Mouse (Mus musculus): ENCODE data around the gene Banp. TPM values are rescaled to one million over a fixed set of nuclear protein-coding genes. Genes with fewer than 3 reads are reported as not detected.
A peak's percentile ranks its signal among the peaks of the same experiment; 100 is the strongest.

The Banp gene
- polyA plus RNA-seq, 1 experiment from 2014 or later, result 34.9 TPM

GRCm38 (mm10) chr8:122036325-122036724 lies 86.8 kb downstream of the Banp start:
- Histone ChIP-seq H3K27ac (replicated peaks; ENCODE audit: low read depth, low read length) (no peak overlapping the region), H3K4me3 (ENCODE audit: low read depth, low read length) (no peak overlapping the region), H3K9ac (ENCODE audit: low read depth, low read length) (no peak overlapping the region), H3K27me3 (replicated peaks; ENCODE audit: control insufficient read depth, insufficient read depth, low read length) (no peaks in the 10 kb centered on the region), H3K4me1 (ENCODE audit: control insufficient read depth, insufficient read depth, low read length) (no peaks in the 10 kb centered on the region; the same call in 1 of the 2 replicates), H3K36me3 (ENCODE audit: control insufficient read depth, insufficient read depth, low read length) (no peaks in the 10 kb centered on the region), H3K4me2 (ENCODE audit: low read depth, low read length) (no peak overlapping the region), H3K9me3 (ENCODE audit: control insufficient read depth, low read length) (no peaks in the 10 kb centered on the region)
- ATAC-seq (ENCODE audit: low read depth), result peak; percentile 79
- WGBS, result 65% methylated on average over 6 of the region's 6 CpGs
- peak; percentile 76 for DNase-seq (ENCODE audit: low spot score)

GRCm38 (mm10) chr8:122037279-122037678 lies 87.7 kb downstream of the Banp start:
- no peak overlapping the region for H3K9ac ChIP-seq (ENCODE audit: low read depth, low read length)
- no peaks in the 10 kb centered on the region for H3K36me3 ChIP-seq (ENCODE audit: control insufficient read depth, insufficient read depth, low read length)
- H3K27ac ChIP-seq (replicated peaks; ENCODE audit: low read depth, low read length), result no peak overlapping the region
- DNase-seq (ENCODE audit: low spot score) (no peak), ATAC-seq (ENCODE audit: low read depth) (no peak)
- no peaks in the 10 kb centered on the region for H3K27me3 ChIP-seq (replicated peaks; ENCODE audit: control insufficient read depth, insufficient read depth, low read length)
- peaks cover 3% of the 10 kb centered on the region; the same call in 1 of the 2 replicates for H3K4me1 ChIP-seq (ENCODE audit: control insufficient read depth, insufficient read depth, low read length)
- WGBS, result 69% methylated on average over 7 of the region's 7 CpGs
- H3K4me3 ChIP-seq (ENCODE audit: low read depth, low read length), result no peak overlapping the region
- H3K4me2 ChIP-seq (ENCODE audit: low read depth, low read length), result no peak overlapping the region
- no peaks in the 10 kb centered on the region for H3K9me3 ChIP-seq (ENCODE audit: control insufficient read depth, low read length)

- H3K9ac ChIP-seq (ENCODE audit: low read depth, low read length), result no peak overlapping the region
- H3K9me3 ChIP-seq (ENCODE audit: control insufficient read depth, low read length), result no peaks in the 10 kb centered on the region
- 95% methylated on average over 6 of the region's 6 CpGs for WGBS
- no peaks in the 10 kb centered on the region for H3K36me3 ChIP-seq (ENCODE audit: control insufficient read depth, insufficient read depth, low read length)
- no peak overlapping the region for H3K4me3 ChIP-seq (ENCODE audit: low read depth, low read length)
- H3K4me2 ChIP-seq (ENCODE audit: low read depth, low read length), result no peak overlapping the region
- ATAC-seq (ENCODE audit: low read depth), result no peak
- no peaks in the 10 kb centered on the region for H3K27me3 ChIP-seq (replicated peaks; ENCODE audit: control insufficient read depth, insufficient read depth, low read length)
- no peak overlapping the region for H3K27ac ChIP-seq (replicated peaks; ENCODE audit: low read depth, low read length)
- DNase-seq (ENCODE audit: low spot score), result no peak
- peaks cover 4% of the 10 kb centered on the region; the same call in 1 of the 2 replicates for H3K4me1 ChIP-seq (ENCODE audit: control insufficient read depth, insufficient read depth, low read length)
Measured at GRCm38 (mm10) chr8:122038076-122038475, 88.5 kb downstream of the Banp start.

GRCm38 (mm10) chr8:122039452-122039851 lies 89.9 kb downstream of the Banp start:
- H3K27me3 ChIP-seq (replicated peaks; ENCODE audit: control insufficient read depth, insufficient read depth, low read length), result no peaks in the 10 kb centered on the region
- H3K4me3 ChIP-seq (ENCODE audit: low read depth, low read length), result no peak overlapping the region
- H3K4me2 ChIP-seq (ENCODE audit: low read depth, low read length), result no peak overlapping the region
- no peaks in the 10 kb centered on the region for H3K9me3 ChIP-seq (ENCODE audit: control insufficient read depth, low read length)
- ATAC-seq (ENCODE audit: low read depth), result no peak
- H3K36me3 ChIP-seq (ENCODE audit: control insufficient read depth, insufficient read depth, low read length), result no peaks in the 10 kb centered on the region
- H3K9ac ChIP-seq (ENCODE audit: low read depth, low read length), result no peak overlapping the region
- H3K4me1 ChIP-seq (ENCODE audit: control insufficient read depth, insufficient read depth, low read length), result peaks cover 11% of the 10 kb centered on the region
- 70% methylated on average over 4 of the region's 4 CpGs for WGBS
- no peak overlapping the region for H3K27ac ChIP-seq (replicated peaks; ENCODE audit: low read depth, low read length)
- no peak for DNase-seq (ENCODE audit: low spot score)

GRCm38 (mm10) chr8:122047206-122047870 lies 97.8 kb downstream of the Banp start:
- Histone ChIP-seq H3K9me3 (ENCODE audit: control insufficient read depth, low read length) (no peaks in the 10 kb centered on the region), H3K4me3 (ENCODE audit: low read depth, low read length) (no peak overlapping the region), H3K4me2 (ENCODE audit: low read depth, low read length) (no peak overlapping the region), H3K27ac (replicated peaks; ENCODE audit: low read depth, low read length) (no peak overlapping the region), H3K4me1 (ENCODE audit: control insufficient read depth, insufficient read depth, low read length) (peaks cover 18% of the 10 kb centered on the region), H3K27me3 (replicated peaks; ENCODE audit: control insufficient read depth, insufficient read depth, low read length) (no peaks in the 10 kb centered on the region), H3K36me3 (ENCODE audit: control insufficient read depth, insufficient read depth, low read length) (no peaks in the 10 kb centered on the region), H3K9ac (ENCODE audit: low read depth, low read length) (no peak overlapping the region)
- DNase-seq (ENCODE audit: low spot score) (no peak), ATAC-seq (ENCODE audit: low read depth) (no peak)
- WGBS, result 64% methylated on average over 15 of the region's 15 CpGs

- no peaks in the 10 kb centered on the region for H3K27me3 ChIP-seq (replicated peaks; ENCODE audit: control insufficient read depth, insufficient read depth, low read length)
- no peak for ATAC-seq (ENCODE audit: low read depth)
Measured at GRCm38 (mm10) chr8:122049266-122049665, 99.7 kb downstream of the Banp start.

GRCm38 (mm10) chr8:122049923-122050322 lies 100.4 kb downstream of the Banp start:
- 62% methylated on average over 2 of the region's 2 CpGs for WGBS
- no peak for ATAC-seq (ENCODE audit: low read depth)
- DNase-seq (ENCODE audit: low spot score), result no peak

More at GRCm38 (mm10) chr8:122049266-122049665, 99.7 kb downstream of the Banp start:
- Histone ChIP-seq H3K4me1 (ENCODE audit: control insufficient read depth, insufficient read depth, low read length) (peaks cover 10% of the 10 kb centered on the region), H3K27ac (replicated peaks; ENCODE audit: low read depth, low read length) (no peak overlapping the region), H3K9me3 (ENCODE audit: control insufficient read depth, low read length) (no peaks in the 10 kb centered on the region), H3K4me3 (ENCODE audit: low read depth, low read length) (no peak overlapping the region), H3K9ac (ENCODE audit: low read depth, low read length) (no peak overlapping the region), H3K36me3 (ENCODE audit: control insufficient read depth, insufficient read depth, low read length) (no peaks in the 10 kb centered on the region), H3K4me2 (ENCODE audit: low read depth, low read length) (no peak overlapping the region)
- no peak for DNase-seq (ENCODE audit: low spot score)
- 64% methylated on average over 4 of the region's 4 CpGs for WGBS

GRCm38 (mm10) chr8:122050620-122051019 lies 101.1 kb downstream of the Banp start:
- H3K4me2 ChIP-seq (ENCODE audit: low read depth, low read length), result no peak overlapping the region
- no peak for ATAC-seq (ENCODE audit: low read depth)
- no peaks in the 10 kb centered on the region for H3K27me3 ChIP-seq (replicated peaks; ENCODE audit: control insufficient read depth, insufficient read depth, low read length)
- no peak overlapping the region for H3K9ac ChIP-seq (ENCODE audit: low read depth, low read length)
- peaks cover 18% of the 10 kb centered on the region for H3K4me1 ChIP-seq (ENCODE audit: control insufficient read depth, insufficient read depth, low read length)
- no peak overlapping the region for H3K27ac ChIP-seq (replicated peaks; ENCODE audit: low read depth, low read length)
- DNase-seq (ENCODE audit: low spot score), result no peak
- H3K36me3 ChIP-seq (ENCODE audit: control insufficient read depth, insufficient read depth, low read length), result no peaks in the 10 kb centered on the region
- whole genome bisulfite sequencing, result 85% methylated on average over 8 of the region's 9 CpGs
- no peak overlapping the region for H3K4me3 ChIP-seq (ENCODE audit: low read depth, low read length)
- H3K9me3 ChIP-seq (ENCODE audit: control insufficient read depth, low read length), result no peaks in the 10 kb centered on the region

More at GRCm38 (mm10) chr8:122049923-122050322, 100.4 kb downstream of the Banp start:
- Histone ChIP-seq H3K27me3 (replicated peaks; ENCODE audit: control insufficient read depth, insufficient read depth, low read length) (no peaks in the 10 kb centered on the region), H3K4me3 (ENCODE audit: low read depth, low read length) (no peak overlapping the region), H3K9ac (ENCODE audit: low read depth, low read length) (no peak overlapping the region), H3K36me3 (ENCODE audit: control insufficient read depth, insufficient read depth, low read length) (no peaks in the 10 kb centered on the region), H3K4me1 (ENCODE audit: control insufficient read depth, insufficient read depth, low read length) (peaks cover 12% of the 10 kb centered on the region), H3K4me2 (ENCODE audit: low read depth, low read length) (no peak overlapping the region), H3K27ac (replicated peaks; ENCODE audit: low read depth, low read length) (no peak overlapping the region), H3K9me3 (ENCODE audit: control insufficient read depth, low read length) (no peaks in the 10 kb centered on the region)

GRCm38 (mm10) chr8:122055321-122055720 lies 105.8 kb downstream of the Banp start:
- no peak for DNase-seq (ENCODE audit: low spot score)
- WGBS, result 40% methylated on average over 9 of the region's 10 CpGs
- Histone ChIP-seq H3K4me1 (ENCODE audit: control insufficient read depth, insufficient read depth, low read length) (peaks cover 14% of the 10 kb centered on the region), H3K4me2 (ENCODE audit: low read depth, low read length) (no peak overlapping the region), H3K27ac (replicated peaks; ENCODE audit: low read depth, low read length) (peak overlapping the region; percentile 56; the same call in 1 of the 2 replicates), H3K9ac (ENCODE audit: low read depth, low read length) (no peak overlapping the region), H3K36me3 (ENCODE audit: control insufficient read depth, insufficient read depth, low read length) (no peaks in the 10 kb centered on the region), H3K4me3 (ENCODE audit: low read depth, low read length) (no peak overlapping the region), H3K9me3 (ENCODE audit: control insufficient read depth, low read length) (no peaks in the 10 kb centered on the region), H3K27me3 (replicated peaks; ENCODE audit: control insufficient read depth, insufficient read depth, low read length) (no peaks in the 10 kb centered on the region; the same call in 1 of the 2 replicates)
- no peak for ATAC-seq (ENCODE audit: low read depth)
